Mouse (Mus musculus) frontal cortex, postnatal 10 days (tissue): ENCODE data around the gene Bcor.

ENCODE experiments used
- DNase-seq, 2 experiments: peaks; one replicate each; pipeline ENCODE4 v3.0.0; 2022; ENCODE audit warnings: low spot score in 2 of 2, mixed read lengths in 1 of 2

Bcor gene

GRCm38 (mm10) chrX:12005181-12006030, 154.7 kb downstream of the Bcor start:
- DNase-seq: no peak

GRCm38 (mm10) chrX:12004416-12004815, 155.7 kb downstream of the Bcor start:
- no peak for DNase-seq

- no peak for DNase-seq
These were observed 156.2 kb downstream of the Bcor start for GRCm38 (mm10) chrX:12003947-12004346.

GRCm38 (mm10) chrX:12003539-12003938, 156.6 kb downstream of the Bcor start:
- no peak for DNase-seq

GRCm38 (mm10) chrX:12003106-12003505, 157.0 kb downstream of the Bcor start:
- DNase-seq: no peak

GRCm38 (mm10) chrX:12002596-12002995, 157.6 kb downstream of the Bcor start:
- DNase-seq: no peak

GRCm38 (mm10) chrX:12001969-12002368, 158.2 kb downstream of the Bcor start:
- no peak for DNase-seq

- no peak for DNase-seq
These were observed 158.8 kb downstream of the Bcor start for GRCm38 (mm10) chrX:12001336-12001735.

- DNase-seq: no peak
These were observed 159.5 kb downstream of the Bcor start for GRCm38 (mm10) chrX:12000620-12001019.

- no peak for DNase-seq
These were observed 160.2 kb downstream of the Bcor start for GRCm38 (mm10) chrX:11999951-12000350.

- no peak for DNase-seq
These were observed 161.2 kb downstream of the Bcor start for GRCm38 (mm10) chrX:11998934-11999336.

GRCm38 (mm10) chrX:11996891-11997290, 163.3 kb downstream of the Bcor start:
- no peak for DNase-seq

- no peak for DNase-seq
These were observed 163.7 kb downstream of the Bcor start for GRCm38 (mm10) chrX:11996489-11996888.

- DNase-seq: no peak
These were observed 166.3 kb downstream of the Bcor start for GRCm38 (mm10) chrX:11993641-11994419.

GRCm38 (mm10) chrX:11989471-11989870, 170.7 kb downstream of the Bcor start:
- DNase-seq: no peak

- no peak for DNase-seq
These were observed 171.8 kb downstream of the Bcor start for GRCm38 (mm10) chrX:11988191-11988896.

GRCm38 (mm10) chrX:11987602-11988001, 172.6 kb downstream of the Bcor start:
- no peak for DNase-seq
